Mouse (Mus musculus) hematopoietic multipotent progenitor cell, adult 10-12 weeks (in vitro differentiated cells): Measurements from ENCODE around the gene Olfr95. TPM values are rescaled to one million over a fixed set of nuclear protein-coding genes. Genes with fewer than 3 reads are reported as not detected.

Experiments
- polyA plus RNA-seq: library from polyadenylated mRNA; stranded (reverse); fragments of >175 nt; gene quantifications from 2 replicates; pipeline ENCODE4 v1.2.3, GENCODE M21; 2012; ENCODE audit warnings: low replicate concordance

Gene Olfr95
- not detected in 2 replicates for polyA plus RNA-seq

DNA sequence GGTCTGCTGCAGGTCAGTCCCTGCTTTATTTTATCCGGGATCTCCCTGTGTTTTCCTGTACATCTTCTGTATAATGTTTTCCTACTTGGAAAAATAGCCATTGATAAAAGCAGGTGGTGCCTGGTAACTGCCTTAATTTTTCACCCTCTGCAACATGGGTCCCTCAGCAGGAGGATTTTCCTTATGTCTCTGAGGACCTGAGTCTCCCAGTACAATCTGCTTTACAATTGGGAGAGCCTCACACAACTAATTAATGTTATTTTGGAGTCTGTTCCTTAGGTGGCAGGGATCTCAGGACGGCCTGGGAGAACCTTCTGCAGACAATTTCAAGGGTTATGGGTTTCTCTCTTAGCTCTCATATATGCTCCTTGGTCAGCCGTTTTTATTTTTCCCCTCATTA lies at the start of gene Olfr95:
Gene Olfr95 (minus strand): TSS at position 101 of the 400 bp plus-strand sequence.

DNA sequence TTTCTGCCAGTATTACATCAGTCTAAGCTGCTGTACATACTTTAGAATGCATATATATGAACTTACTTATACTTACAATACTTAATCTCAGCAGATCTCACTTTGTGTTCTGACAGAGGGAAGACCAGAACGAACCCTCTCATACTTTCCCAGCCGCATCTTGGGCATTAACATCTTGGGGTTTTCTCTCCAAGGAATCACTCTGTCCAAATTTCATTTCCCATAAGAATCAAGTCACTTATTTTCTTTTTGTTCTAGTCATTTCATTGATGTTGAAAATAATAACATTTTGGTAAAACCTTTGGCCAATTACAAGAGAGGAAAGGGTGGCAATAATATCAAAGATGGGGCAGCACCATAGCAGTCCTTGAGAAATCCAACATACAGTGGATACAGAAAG lies 24.3 kb upstream of the Olfr95 start, which contains the start of gene Olfr97:
Gene Olfr97 (minus strand): TSS at position 101 of the 400 bp plus-strand sequence.

DNA sequence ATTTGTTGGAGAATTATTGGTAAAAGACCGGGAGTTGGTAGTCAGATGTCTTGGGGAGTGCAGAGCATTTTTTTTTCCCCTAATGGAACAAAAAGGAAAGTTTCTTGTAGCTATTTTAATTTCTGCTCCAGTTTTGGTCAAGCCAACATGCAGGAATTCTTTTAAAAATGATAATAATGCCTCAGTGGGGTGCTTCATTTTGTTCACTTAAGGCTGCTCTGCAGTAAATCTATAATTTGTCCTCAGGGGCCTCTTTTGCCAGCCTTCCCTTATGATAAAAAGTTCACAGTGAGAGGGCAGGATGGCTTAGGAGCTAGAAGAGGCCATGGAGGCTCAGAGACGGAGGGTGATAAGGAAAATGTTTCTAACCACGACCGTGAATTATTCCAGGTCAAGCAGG lies 6.9 kb upstream of the Olfr95 start, which contains the start of gene Olfr96:
Gene Olfr96 (plus strand): TSS at position 301 of the 400 bp plus-strand sequence.

DNA sequence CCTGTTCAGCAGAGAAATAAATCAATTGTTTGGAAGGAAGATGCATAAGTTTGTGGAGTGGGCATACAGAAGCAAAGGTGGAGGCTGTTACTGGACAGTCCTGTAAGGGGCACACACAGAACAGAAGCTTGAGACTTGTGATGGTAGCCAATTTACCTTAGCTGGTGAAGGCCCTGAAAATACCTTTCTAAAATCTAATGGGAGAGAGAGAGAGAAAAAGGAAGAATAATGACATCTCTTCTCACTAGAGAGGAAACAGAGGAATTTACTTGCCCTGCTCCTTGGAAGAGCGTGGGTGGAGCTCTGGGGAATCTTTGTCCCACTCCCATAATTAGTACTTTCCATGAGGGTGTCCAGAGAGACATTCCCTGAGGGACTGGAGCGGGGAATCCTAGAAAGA lies 12.0 kb downstream of the Olfr95 start, which contains the start of gene Olfr94:
Gene Olfr94 (minus strand): TSS at position 101 of the 400 bp plus-strand sequence.

DNA sequence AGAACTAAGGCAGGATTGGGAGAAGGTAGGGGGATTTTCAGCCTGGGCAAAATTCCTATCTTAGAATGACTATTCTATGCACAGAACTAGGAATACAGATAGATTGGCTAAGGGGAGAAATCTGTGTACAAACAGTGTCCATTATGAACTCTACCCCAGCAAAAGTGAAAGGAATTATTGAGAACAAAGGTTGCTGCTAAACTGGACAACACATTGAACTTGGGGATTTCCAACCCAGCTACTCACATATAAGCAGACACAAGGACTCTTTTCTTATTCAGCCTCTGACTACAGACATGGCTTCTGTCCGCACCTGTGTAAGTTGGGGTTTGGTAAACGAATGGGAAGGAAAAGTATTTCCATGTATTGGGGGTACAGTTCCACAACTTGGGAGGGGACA lies 19.3 kb downstream of the Olfr95 start, which contains the start of gene Ubd:
Gene Ubd (plus strand): TSS at position 237 of the 400 bp plus-strand sequence.

DNA sequence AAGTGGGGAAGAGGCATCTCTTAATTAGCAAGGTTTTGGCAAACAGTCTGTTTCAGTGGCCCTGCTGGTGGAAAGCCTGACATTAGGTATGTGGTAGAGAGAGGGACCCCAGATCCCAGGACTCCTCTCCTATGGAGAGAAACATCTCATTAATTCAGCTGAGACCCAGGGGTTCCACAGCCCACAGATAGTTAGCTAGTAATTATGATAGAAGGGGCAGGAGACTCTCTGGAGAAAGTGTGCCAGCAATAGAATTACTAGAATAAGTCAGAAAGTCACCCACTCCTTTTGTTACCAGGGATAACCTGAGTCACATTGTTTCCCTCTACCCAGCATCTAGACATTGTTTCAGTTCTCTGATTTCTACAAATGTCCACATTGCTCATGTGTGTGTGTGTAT lies 51.5 kb downstream of the Olfr95 start, which contains the start of gene Olfr93:
Gene Olfr93 (minus strand): TSS at position 101 of the 400 bp plus-strand sequence.

Other genes starting within 250 kb of the Olfr95 start
- not detected in 2 replicates for gene 2410137M14Rik, start 231.9 kb downstream of the Olfr95 start, polyA plus RNA-seq
- gene H2-M5, start 223.6 kb downstream of the Olfr95 start, polyA plus RNA-seq = 0.10 and 0.42 TPM in 2 replicates
- gene Zfp57, start 212.0 kb downstream of the Olfr95 start, polyA plus RNA-seq = 0.12 and 0.34 TPM in 2 replicates
- gene Mog, start 189.7 kb downstream of the Olfr95 start, polyA plus RNA-seq = 0.13 TPM in 1 of 2 replicates, not detected in the other
- gene Gabbr1, start 167.2 kb downstream of the Olfr95 start, polyA plus RNA-seq = 52.6 and 251 TPM in 2 replicates
- gene Olfr90, start 124.6 kb downstream of the Olfr95 start, polyA plus RNA-seq = not detected in 2 replicates
- gene Olfr91, start 114.8 kb downstream of the Olfr95 start, polyA plus RNA-seq = not detected in 2 replicates
- not detected in 2 replicates for gene Olfr92, start 93.0 kb downstream of the Olfr95 start, polyA plus RNA-seq
- not detected in 2 replicates for gene Olfr93, start 51.6 kb downstream of the Olfr95 start, polyA plus RNA-seq
- 0.36 and 0.56 TPM in 2 replicates for gene Ubd, start 19.2 kb downstream of the Olfr95 start, polyA plus RNA-seq
- gene Olfr94, start 12.1 kb downstream of the Olfr95 start, polyA plus RNA-seq = not detected in 2 replicates
- not detected in 2 replicates for gene Olfr96, start 7.0 kb upstream of the Olfr95 start, polyA plus RNA-seq
- not detected in 2 replicates for gene Olfr97, start 24.2 kb upstream of the Olfr95 start, polyA plus RNA-seq
- not detected in 2 replicates for gene Olfr98, start 50.6 kb upstream of the Olfr95 start, polyA plus RNA-seq
- 2.8 and 9.9 TPM in 2 replicates for gene H2-M3, start 57.1 kb upstream of the Olfr95 start, polyA plus RNA-seq
- not detected in 2 replicates for gene Olfr99, start 70.3 kb upstream of the Olfr95 start, polyA plus RNA-seq
- gene Olfr101, start 91.2 kb upstream of the Olfr95 start, polyA plus RNA-seq = not detected in 2 replicates
- gene Olfr102, start 103.9 kb upstream of the Olfr95 start, polyA plus RNA-seq = not detected in 2 replicates
- not detected in 2 replicates for gene Olfr103, start 126.6 kb upstream of the Olfr95 start, polyA plus RNA-seq
- not detected in 2 replicates for gene Olfr104-ps, start 146.5 kb upstream of the Olfr95 start, polyA plus RNA-seq
- gene Olfr105-ps, start 165.9 kb upstream of the Olfr95 start, polyA plus RNA-seq = not detected in 2 replicates
- gene Olfr106-ps, start 177.3 kb upstream of the Olfr95 start, polyA plus RNA-seq = not detected in 2 replicates
- not detected in 2 replicates for gene Olfr107, start 186.1 kb upstream of the Olfr95 start, polyA plus RNA-seq
- gene Olfr108, start 232.4 kb upstream of the Olfr95 start, polyA plus RNA-seq = not detected in 2 replicates
- gene Olfr109, start 245.8 kb upstream of the Olfr95 start, polyA plus RNA-seq = not detected in 2 replicates